Mouse (Mus musculus): ENCODE data around the gene Zfp518a.

DNA sequence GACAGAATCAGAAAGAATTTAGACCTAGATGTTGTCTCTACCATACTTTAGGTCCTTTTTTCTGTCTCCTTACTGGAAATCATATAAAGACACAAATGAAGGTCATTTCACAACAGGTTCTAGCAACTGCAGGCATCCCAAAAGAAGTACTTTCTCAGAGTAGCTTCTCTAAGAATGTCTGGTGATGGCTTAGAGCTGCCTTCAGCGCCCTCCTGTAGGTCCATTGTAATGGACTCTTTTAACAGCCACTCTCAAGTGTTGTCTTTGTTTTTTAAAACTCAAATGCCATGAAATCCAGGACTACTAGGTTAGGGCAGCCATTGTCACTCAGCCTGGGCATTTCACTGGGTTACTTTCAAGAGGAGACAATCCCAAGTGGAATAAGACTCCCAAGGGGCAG lies 64.5 kb downstream of the Zfp518a start:
- TF ChIP-seq CTCF (IDR thresholded peaks at IDR 0.05; ENCODE audit: low read depth, low read length): no peak
- no peak for TF ChIP-seq POLR2A (IDR thresholded peaks at IDR 0.05; ENCODE audit: extremely low read depth, insufficient read depth, low read length)
